Mouse (Mus musculus) left cerebral cortex, adult 2 months (tissue): ENCODE results near the gene Srebf2. TPM values are rescaled to one million over a fixed set of nuclear protein-coding genes. Genes with fewer than 3 reads are reported as not detected.

Experiments
- DNase-seq, 2 experiments: peaks; one replicate each; pipeline ENCODE4 v3.0.0; 2021 to 2022; ENCODE audit warnings: low spot score in 2 of 2, mixed read lengths in 1 of 2; ENCODE audit errors: extremely low spot score in 1 of 2
- H3K27ac ChIP-seq: fragments of 200-600 bp; 2 replicates; pipeline ENCODE4 v1.8.1; 2022
- H3K4me3 ChIP-seq: fragments of 200-600 bp; 2 replicates; pipeline ENCODE4 v1.8.1; 2022
- CTCF ChIP-seq: fragments of 200-600 bp; IDR thresholded peaks from 2 replicates; pipeline ENCODE4 v1.8.1; 2022; ENCODE audit warnings: antibody characterized with exemption, mild to moderate bottlenecking, moderate library complexity
- intact Hi-C: fragments of 180-260 bp; cut with DNase I; formaldehyde crosslinking; loops from one replicate; pipeline ENCODE4 v1.15.1; 2025
- total RNA-seq, 2 experiments: library from RNA; stranded (reverse); gene quantifications; 2 replicates each; pipeline ENCODE4 v1.2.3; 2021

Gene Srebf2
- total RNA-seq, 2 experiments from 2014 or later = 187 to 202 TPM

GRCm38 (mm10) chr15:82186931-82187330 is 40.0 kb downstream of the Srebf2 start:
- no peak for TF ChIP-seq CTCF
- DNase-seq = no peak
- Histone ChIP-seq H3K27ac (no peak overlapping the region), H3K4me3 (no peak overlapping the region)
- intact Hi-C loops = no loop called here

- Histone ChIP-seq H3K4me3 (no peak overlapping the region), H3K27ac (no peak overlapping the region)
- DNase-seq = no peak
- intact Hi-C loops = no loop called here
- TF ChIP-seq CTCF = no peak; the same call in none of the 2 replicates
Observed at GRCm38 (mm10) chr15:82187401-82187800, 40.4 kb downstream of the Srebf2 start.

- H3K27ac ChIP-seq = no peak overlapping the region
- H3K4me3 ChIP-seq = no peak overlapping the region
- intact Hi-C loops = no loop called here
- DNase-seq = no peak
- no peak for TF ChIP-seq CTCF
Observed at GRCm38 (mm10) chr15:82187924-82188323, 40.9 kb downstream of the Srebf2 start.

GRCm38 (mm10) chr15:82188481-82189240 is 41.7 kb downstream of the Srebf2 start:
- no peak overlapping the region for H3K4me3 ChIP-seq
- no peak overlapping the region for H3K27ac ChIP-seq
- TF ChIP-seq CTCF = peak; percentile 56
- intact Hi-C loops = no loop called here
- no peak for DNase-seq

- TF ChIP-seq CTCF = no peak
- H3K27ac ChIP-seq = no peak overlapping the region
Observed at GRCm38 (mm10) chr15:82192617-82193016, 45.6 kb downstream of the Srebf2 start.

GRCm38 (mm10) chr15:82196300-82196699 is 49.3 kb downstream of the Srebf2 start:
- no peak overlapping the region for H3K27ac ChIP-seq
- DNase-seq = no peak
- no peak overlapping the region for H3K4me3 ChIP-seq
- TF ChIP-seq CTCF = no peak
- intact Hi-C loops = no loop called here

More at GRCm38 (mm10) chr15:82192617-82193016, 45.6 kb downstream of the Srebf2 start:
- H3K4me3 ChIP-seq = no peak overlapping the region
- DNase-seq = no peak
- intact Hi-C loops = no loop called here

GRCm38 (mm10) chr15:82197246-82197750 is 50.3 kb downstream of the Srebf2 start:
- no peak for TF ChIP-seq CTCF

GRCm38 (mm10) chr15:82197937-82198336 is 51.0 kb downstream of the Srebf2 start:
- intact Hi-C loops = no loop called here
- no peak for TF ChIP-seq CTCF
- no peak for DNase-seq

More at GRCm38 (mm10) chr15:82197246-82197750, 50.3 kb downstream of the Srebf2 start:
- Histone ChIP-seq H3K4me3 (no peak overlapping the region), H3K27ac (no peak overlapping the region)
- DNase-seq = no peak
- intact Hi-C loops = no loop called here

GRCm38 (mm10) chr15:82198342-82198741 is 51.4 kb downstream of the Srebf2 start:
- intact Hi-C loops = no loop called here

More at GRCm38 (mm10) chr15:82197937-82198336, 51.0 kb downstream of the Srebf2 start:
- no peak overlapping the region for H3K4me3 ChIP-seq
- no peak overlapping the region for H3K27ac ChIP-seq

GRCm38 (mm10) chr15:82199546-82199945 is 52.6 kb downstream of the Srebf2 start:
- Histone ChIP-seq H3K27ac (no peak overlapping the region), H3K4me3 (no peak overlapping the region)
- TF ChIP-seq CTCF = no peak
- intact Hi-C loops = no loop called here
- DNase-seq = no peak

More at GRCm38 (mm10) chr15:82198342-82198741, 51.4 kb downstream of the Srebf2 start:
- Histone ChIP-seq H3K27ac (no peak overlapping the region), H3K4me3 (no peak overlapping the region)
- DNase-seq = no peak
- no peak for TF ChIP-seq CTCF

- no peak for TF ChIP-seq CTCF
- Histone ChIP-seq H3K27ac (no peak overlapping the region), H3K4me3 (no peak overlapping the region)
- intact Hi-C loops = no loop called here
- DNase-seq = no peak
Observed at GRCm38 (mm10) chr15:82202086-82202485, 55.1 kb downstream of the Srebf2 start.

- H3K27ac ChIP-seq = no peak overlapping the region
- intact Hi-C loops = no loop called here
- H3K4me3 ChIP-seq = no peak overlapping the region
- no peak for TF ChIP-seq CTCF
- DNase-seq = no peak
Observed at GRCm38 (mm10) chr15:82203090-82203489, 56.1 kb downstream of the Srebf2 start.
